Mouse (Mus musculus): ENCODE data around the gene Nmnat3.

Gene Nmnat3

GRCm38 (mm10) chr9:98361047-98361446 is 73.8 kb downstream of the Nmnat3 start:
- no peak for DNase-seq (ENCODE audit: low spot score)

GRCm38 (mm10) chr9:98366075-98366474 is 78.8 kb downstream of the Nmnat3 start:
- no peak for DNase-seq (ENCODE audit: low spot score)

GRCm38 (mm10) chr9:98367333-98367962 is 80.2 kb downstream of the Nmnat3 start:
- no peak for DNase-seq (ENCODE audit: low spot score)

- DNase-seq (ENCODE audit: low spot score) = no peak
Measured at GRCm38 (mm10) chr9:98369707-98370106, 82.5 kb downstream of the Nmnat3 start.

DNA sequence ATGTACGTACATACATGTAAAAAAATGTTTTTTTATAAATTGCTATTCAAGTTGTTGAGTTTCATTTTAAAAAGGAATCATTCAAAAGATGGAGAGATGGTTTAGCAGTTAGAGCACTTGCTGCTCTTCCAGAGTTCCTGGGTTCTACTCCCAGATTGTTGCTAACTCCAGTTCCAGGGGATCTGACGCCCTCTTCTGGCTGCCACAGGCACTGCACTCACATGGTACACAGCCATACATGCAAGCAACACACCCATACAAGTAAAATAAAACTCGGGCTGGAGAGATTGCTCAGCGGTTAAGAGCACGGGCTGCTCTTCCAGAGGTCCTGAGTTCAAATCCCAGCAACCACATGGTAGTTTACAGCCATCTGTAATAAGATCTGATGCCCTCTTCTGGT is 86.1 kb downstream of the Nmnat3 start:
- DNase-seq (ENCODE audit: low spot score) = no peak

DNA sequence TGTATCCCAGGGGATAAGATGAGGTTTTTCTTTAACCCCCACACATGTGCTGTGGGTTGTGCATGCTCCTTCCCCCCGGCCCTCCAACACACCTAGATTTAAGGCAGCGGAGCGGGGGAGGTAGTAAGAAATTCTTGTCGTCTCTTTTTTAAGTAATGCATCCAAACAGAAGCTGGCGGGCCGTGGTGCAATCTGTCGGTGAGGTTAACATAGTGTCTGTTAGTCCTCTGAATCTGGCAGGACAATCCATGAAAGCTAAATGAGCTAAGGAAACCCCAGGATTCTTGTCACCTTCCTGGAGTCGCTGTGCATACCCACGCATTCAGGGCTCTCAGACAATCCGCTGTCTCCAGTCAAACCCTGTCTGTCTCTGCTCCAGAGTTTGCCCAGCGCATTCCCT is 87.7 kb downstream of the Nmnat3 start:
- no peak for DNase-seq (ENCODE audit: low spot score)

DNA sequence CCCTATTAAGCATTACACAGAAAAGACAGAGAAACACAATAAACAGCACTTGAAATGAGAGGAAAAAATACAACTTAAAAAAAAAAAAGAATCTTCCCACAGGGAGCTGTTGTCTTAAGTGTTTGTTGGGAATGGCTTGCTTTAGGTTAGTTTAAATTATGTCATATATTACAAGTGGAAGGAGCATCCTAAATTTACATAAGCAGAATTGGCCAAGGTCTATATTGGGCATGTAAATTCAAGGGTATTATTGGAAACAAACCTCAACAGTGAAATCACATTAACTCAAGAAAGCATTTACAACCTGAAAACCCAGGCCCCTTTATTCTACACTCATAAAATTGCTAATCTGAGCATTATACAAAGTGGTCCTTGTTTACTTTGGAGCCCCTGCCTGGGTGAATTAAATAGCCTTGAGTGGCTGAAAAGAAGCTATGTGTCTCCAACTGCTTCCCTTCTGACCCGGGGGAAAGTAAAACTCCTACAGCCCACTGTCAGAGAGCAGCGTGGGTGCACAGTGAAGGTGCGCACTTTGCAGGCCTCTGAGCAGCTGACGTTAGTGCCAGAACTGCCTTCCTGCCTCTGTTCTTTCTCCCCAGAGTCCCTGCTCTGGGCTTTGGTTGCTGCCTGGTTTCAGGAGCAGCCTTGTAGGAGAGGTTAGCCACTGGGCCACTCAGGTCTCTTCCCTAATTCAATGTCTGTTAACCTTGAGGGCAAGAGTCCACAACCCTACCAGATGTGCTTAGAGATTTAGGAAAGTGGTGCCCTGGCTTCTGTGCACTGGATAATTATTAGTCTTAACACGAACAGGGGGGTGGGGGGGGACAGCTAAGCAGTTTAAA is 88.3 kb downstream of the Nmnat3 start:
- DNase-seq (ENCODE audit: low spot score) = peak; percentile 10

DNA sequence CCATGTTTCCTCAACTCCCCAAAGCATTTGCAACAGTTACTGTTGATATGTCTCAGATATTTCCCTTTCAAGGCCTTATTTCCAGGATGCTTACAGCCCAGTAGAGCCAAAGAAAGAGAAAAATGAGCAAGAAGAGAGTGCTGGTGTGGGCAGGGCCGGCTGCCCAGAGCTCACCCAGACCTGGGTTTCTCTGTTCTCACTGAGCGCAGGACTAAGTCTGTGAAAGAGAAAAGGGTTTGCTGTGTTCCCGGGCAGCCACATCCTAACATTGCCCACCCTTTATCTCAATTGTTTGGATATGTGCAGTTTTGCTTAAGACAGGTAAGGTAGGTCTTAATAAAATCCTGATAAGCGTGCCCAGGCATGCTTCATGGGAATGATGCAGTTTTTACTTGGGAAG is 92.5 kb downstream of the Nmnat3 start:
- DNase-seq (ENCODE audit: low spot score) = no peak

DNA sequence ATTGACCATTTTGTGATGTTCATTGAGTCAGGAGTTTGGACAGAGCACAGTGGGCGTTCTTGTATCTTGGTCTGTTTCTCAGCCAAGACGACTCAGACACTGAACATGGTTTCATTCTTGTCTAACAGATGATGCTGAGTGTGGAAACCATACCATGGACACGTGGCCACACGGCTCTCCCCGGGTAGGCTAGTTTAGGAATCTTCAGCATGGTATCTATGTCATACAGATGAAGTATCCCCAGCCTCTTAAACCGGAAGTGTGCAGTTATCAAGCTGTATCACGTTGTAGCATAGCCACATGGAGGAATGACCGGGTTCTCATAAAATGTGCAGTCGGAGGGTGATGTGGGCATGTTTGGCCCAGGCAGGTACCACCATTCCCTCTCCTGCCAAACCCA is 93.4 kb downstream of the Nmnat3 start:
- DNase-seq (ENCODE audit: low spot score) = no peak

DNA sequence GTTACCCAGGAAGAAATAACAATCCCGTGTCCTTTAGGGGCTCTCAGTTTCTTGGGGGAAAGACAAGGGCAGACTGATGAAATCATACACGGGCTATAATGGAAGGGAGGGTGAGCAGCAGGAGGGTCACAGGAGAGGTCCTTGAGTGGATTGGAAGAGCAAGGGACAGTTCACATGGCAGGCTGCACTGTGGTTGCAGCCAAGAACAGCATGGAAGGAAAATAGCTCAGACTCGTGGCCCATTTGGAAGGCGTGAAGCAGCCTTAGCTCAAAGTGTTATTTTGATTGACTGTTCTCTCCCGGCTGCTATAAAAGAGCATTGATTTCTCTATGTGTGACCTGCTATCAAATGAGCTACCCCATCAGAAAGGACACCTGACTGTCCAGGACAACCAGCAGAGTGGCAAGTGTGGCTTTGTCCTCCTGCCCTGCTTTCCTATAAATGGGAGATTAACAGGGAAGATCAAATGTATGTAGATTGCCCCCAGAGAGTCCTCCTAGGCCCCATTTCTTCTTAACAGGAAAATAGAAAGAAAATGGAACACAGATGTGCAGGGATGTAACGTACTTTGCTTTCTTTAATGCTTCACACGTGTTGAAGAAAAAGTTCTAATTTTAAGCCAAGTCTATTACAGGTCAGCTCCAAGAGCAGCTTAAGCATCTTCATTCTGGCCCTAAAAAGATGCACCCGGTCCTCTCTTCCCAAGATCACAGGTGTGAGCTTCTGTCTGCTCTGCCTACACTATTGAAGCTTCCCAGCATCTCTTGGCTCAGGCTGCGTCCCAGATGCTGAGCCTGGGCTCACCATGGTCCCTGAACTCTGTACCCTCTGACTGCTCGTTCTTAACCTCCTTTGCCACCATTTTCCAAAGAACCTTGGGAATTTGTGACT is 100.8 kb downstream of the Nmnat3 start:
- no peak for DNase-seq (ENCODE audit: low spot score)

- no peak for DNase-seq (ENCODE audit: low spot score)
Measured at GRCm38 (mm10) chr9:98388633-98388965, 101.4 kb downstream of the Nmnat3 start.

DNA sequence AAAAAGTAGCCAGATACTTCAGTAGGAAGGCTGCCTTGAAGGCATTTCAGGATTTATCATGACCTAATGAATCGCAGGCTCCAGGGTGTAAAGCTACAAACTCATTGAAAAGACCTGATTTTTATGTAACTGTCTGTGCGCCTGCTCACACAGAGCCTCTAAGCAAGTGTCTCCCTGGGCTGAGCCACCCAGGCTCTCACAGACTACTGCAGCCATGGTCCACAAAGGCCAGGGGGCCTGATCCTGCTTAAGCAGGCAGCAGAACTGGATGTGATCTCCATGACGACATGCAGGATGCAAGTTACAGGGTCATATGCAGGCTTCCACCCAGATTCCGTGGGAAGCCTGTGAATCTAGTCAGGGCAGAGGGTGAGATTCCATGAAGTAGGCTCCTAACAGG is 106.3 kb downstream of the Nmnat3 start:
- no peak for DNase-seq (ENCODE audit: low spot score)

- DNase-seq (ENCODE audit: low spot score) = no peak
Measured at GRCm38 (mm10) chr9:98397211-98397610, 110.0 kb downstream of the Nmnat3 start.

DNA sequence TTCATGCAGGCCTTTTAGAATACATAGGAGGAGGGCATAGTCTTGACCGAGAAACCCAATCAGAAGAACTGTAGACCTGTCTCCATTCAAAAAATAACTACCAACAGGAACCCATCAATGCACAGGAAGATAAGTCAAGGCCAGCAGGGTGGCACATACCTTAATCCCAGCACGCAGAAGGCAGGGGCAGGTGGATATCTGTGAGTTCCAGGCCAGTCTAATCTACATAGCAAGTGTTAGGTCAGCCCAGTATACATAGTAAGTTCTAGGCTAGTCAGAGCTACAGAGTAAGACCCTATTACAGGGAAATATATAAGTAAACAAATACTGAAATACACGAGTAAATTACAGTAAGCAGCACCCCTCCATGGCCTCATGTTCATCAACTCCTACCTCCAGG is 110.6 kb downstream of the Nmnat3 start:
- DNase-seq (ENCODE audit: low spot score) = no peak

DNA sequence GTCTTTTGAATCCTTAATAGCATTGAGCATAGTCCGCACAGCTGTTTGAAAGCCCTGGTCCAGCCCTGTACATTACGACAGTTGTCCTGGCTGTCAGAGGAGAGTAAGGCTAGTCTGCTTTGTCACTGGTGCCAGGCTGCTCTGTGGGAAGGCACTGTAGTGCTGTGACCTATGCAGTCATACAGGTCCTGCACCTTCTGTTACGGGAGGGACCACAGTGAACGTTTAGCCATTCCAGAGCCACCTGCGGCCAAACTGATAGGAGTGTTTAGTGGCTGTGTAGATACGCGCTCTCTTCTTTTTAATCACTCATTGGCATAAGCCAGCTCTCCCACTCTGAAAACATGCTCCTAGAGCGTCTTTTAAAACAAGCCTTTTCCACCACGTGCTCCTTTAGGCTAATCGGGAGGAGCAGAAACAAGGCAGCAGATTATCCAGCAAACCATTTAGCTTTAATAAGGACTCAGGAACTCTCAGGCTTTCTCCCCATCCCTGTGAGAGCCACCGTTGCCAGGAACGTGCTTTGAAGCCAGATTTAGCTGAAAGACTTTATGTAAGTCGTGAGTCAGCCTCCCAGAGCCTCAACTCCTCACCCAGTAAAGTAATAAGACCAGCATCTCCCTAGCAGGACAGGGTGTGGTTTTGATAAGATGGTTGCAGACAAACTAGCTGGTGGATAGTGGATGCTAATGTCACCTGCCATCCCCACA is 113.1 kb downstream of the Nmnat3 start:
- DNase-seq (ENCODE audit: low spot score) = no peak

DNA sequence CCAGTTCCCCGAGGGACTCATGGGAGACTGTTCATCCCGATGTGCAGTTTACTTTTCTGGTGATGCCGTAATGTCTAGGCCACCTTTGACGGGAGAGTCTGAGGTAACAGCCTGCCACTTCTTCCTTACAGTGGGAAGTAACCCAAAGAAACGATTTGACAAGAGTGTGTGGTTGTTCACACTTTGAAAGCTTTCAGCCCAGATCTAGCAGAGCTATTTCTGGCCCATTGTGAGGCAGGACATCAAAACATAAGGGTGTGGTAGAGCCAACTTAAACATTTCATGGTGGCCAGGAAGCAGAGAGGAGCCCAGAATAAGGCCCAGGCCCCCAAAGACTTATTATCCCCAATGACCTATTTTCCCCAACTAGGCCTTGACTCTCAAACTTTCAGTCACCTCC is 114.4 kb downstream of the Nmnat3 start:
- DNase-seq (ENCODE audit: low spot score) = no peak

DNA sequence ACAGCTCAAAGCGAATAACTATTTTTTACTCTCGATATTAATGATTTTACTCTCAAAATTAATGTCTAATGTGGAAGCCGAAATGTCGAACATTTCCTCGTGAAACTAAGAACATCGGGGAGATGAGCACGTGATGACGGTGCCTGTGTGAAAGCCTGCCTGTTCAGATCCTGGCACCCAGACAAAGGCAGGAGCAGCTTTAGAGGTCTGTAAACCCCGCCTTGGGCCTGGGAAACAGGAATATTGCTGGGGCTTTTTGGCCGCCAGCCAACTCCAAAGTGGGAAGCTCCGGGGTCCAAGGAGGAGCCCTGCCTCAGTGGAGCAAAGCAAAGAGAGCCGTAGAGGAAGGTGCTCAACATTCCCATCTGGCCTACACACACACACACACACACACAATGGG is 120.5 kb downstream of the Nmnat3 start:
- DNase-seq (ENCODE audit: low spot score) = no peak

GRCm38 (mm10) chr9:98409137-98409536 is 121.9 kb downstream of the Nmnat3 start:
- DNase-seq (ENCODE audit: low spot score) = peak; percentile 90

DNA sequence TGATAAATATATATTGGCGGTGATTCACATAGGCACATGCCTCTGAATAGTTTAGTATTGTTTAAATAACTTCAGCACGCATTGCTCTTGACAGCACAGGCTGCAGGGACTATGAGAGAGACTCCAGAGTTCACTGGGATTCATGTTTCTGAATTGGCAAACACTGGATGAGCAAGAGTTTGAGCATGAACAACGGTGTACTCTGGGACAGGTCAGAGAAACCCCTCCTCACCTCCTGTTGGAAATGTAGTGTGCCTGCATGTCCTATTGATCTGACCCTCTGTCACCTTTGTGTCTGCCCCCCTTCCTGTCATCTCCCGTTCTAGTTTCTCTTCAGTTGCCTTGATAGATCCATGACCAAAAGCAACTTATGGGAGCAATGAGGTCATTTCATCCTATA is 128.2 kb downstream of the Nmnat3 start:
- DNase-seq (ENCODE audit: low spot score) = no peak

DNA sequence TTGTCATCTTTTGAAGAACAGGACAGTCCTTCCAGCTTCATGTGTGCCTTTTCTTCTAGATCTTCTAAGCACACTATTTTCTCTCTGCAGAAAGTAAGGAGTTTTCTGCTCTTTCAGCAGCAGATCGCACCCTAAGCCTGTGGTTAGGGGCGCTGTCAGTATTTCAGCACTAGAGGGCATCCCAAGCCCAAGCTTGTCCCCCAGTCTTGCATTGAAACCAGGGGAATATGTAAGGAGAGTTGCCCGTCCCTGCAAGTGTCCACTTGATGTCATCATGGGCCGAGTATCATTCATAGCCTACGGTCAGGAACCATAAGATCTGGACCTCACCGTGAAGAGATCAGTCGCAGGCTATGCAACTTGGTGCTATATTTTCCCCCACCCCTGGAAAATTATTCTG is 130.7 kb downstream of the Nmnat3 start:
- peak; percentile 70 for DNase-seq (ENCODE audit: low spot score)

DNA sequence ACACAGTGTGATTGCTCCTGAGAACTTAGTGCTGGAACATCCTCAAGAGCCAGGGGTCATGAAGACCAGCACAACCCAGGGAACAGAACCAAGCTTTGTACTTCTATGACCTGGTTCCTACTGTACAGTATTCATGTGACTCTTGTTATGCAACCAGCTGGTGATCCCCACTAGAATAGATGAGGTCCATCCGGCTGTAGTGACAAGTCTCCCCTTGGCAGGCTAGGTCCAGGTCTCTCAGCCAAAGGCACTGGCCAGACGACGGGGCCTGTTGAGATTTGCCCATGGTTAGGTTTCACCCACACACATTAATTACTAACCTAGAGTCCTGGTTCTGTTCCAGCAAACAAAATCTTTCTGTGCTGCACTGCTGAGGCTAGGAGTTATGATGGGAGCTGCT is 131.1 kb downstream of the Nmnat3 start:
- DNase-seq (ENCODE audit: low spot score) = no peak

- no peak for DNase-seq (ENCODE audit: low spot score)
Measured at GRCm38 (mm10) chr9:98420666-98421065, 133.4 kb downstream of the Nmnat3 start.

All from embryo, embryonic 10 days (tissue).